Mouse (Mus musculus): ENCODE results near the gene Tomt. TPM values are rescaled to one million over a fixed set of nuclear protein-coding genes. Genes with fewer than 3 reads are reported as not detected.

The Tomt gene
- total RNA-seq, 2 experiments from 2014 or later: not detected

GRCm38 (mm10) chr7:101863415-101863814 lies 42.7 kb downstream of the Tomt start, which contains the start of gene Anapc15:
Gene Anapc15 (plus strand): TSS chr7:101863715.
- DNase-seq (ENCODE audit: low spot score): no peak
- intact Hi-C loops (cut with DNase I): no loop called here

GRCm38 (mm10) chr7:101862291-101862690 lies 43.9 kb downstream of the Tomt start:
- no peak for DNase-seq (ENCODE audit: low spot score)
- intact Hi-C loops (cut with DNase I): no loop called here

GRCm38 (mm10) chr7:101860978-101861377 lies 45.2 kb downstream of the Tomt start:
- no peak for DNase-seq (ENCODE audit: low spot score)
- intact Hi-C loops (cut with DNase I): no loop called here

GRCm38 (mm10) chr7:101858362-101858761 lies 47.8 kb downstream of the Tomt start:
- intact Hi-C loops (cut with DNase I): no loop called here
- DNase-seq (ENCODE audit: low spot score): no peak

GRCm38 (mm10) chr7:101857094-101857493 lies 49.1 kb downstream of the Tomt start, which contains the start of gene Folr2:
Gene Folr2 (minus strand): TSS chr7:101857194.
- no peak for DNase-seq (ENCODE audit: low spot score)
- intact Hi-C loops (cut with DNase I): no loop called here

- intact Hi-C loops (cut with DNase I): no loop called here
- no peak for DNase-seq (ENCODE audit: low spot score)
Measured at GRCm38 (mm10) chr7:101853816-101854215, 52.3 kb downstream of the Tomt start.

- intact Hi-C loops (cut with DNase I): no loop called here
- no peak for DNase-seq (ENCODE audit: low spot score)
Measured at GRCm38 (mm10) chr7:101852846-101853245, 53.3 kb downstream of the Tomt start.

- intact Hi-C loops (cut with DNase I): no loop called here
- DNase-seq (ENCODE audit: low spot score): no peak
Measured at GRCm38 (mm10) chr7:101851689-101852088, 54.5 kb downstream of the Tomt start.

Small RNAs within 50 kb of the gene (microRNA-seq; reads per million reads assigned to microRNA genes)
- not detected for gene Gm22655

Other genes starting within 250 kb of the Tomt start
- gene Clpb, start 242.7 kb downstream of the Tomt start, total RNA-seq (2021): 10 to 100 TPM; 59.7 to 62.6 TPM
- gene Phox2a, start 88.0 kb downstream of the Tomt start, total RNA-seq (2021): under 1 TPM; 0.26 to 0.42 TPM
- 100 to 1,000 TPM; 145 to 148 TPM for gene Inppl1, start 68.1 kb downstream of the Tomt start, total RNA-seq (2021)
- gene Folr2, start 49.2 kb downstream of the Tomt start, total RNA-seq (2021): 1 to 10 TPM; 5.5 to 6.8 TPM
- 10 to 100 TPM; 16.5 to 17.9 TPM for gene Anapc15, start 42.6 kb downstream of the Tomt start, total RNA-seq (2021)
- under 1 TPM; 0.26 to 0.59 TPM for gene Folr1, start 35.6 kb downstream of the Tomt start, total RNA-seq (2021)
- 100 to 1,000 TPM; 105 to 111 TPM for gene Lamtor1, start 455 bp downstream of the Tomt start, total RNA-seq (2021)
- 1 to 10 TPM; 3.3 to 4.1 TPM for gene Lrrc51, start 27.5 kb upstream of the Tomt start, total RNA-seq (2021)
- gene Numa1, start 27.8 kb upstream of the Tomt start, total RNA-seq (2021): 10 to 100 TPM; 88.4 to 93.0 TPM
- 1 to 10 TPM; 6.5 to 6.8 TPM for gene Il18bp, start 112.3 kb upstream of the Tomt start, total RNA-seq (2021)
- gene Rnf121, start 159.1 kb upstream of the Tomt start, total RNA-seq (2021): 10 to 100 TPM; 20.9 to 22.8 TPM
- gene Xndc1, start 159.2 kb upstream of the Tomt start, total RNA-seq (2021): 1 to 10 TPM; 9.4 to 9.6 TPM
- gene Xntrpc, start 159.4 kb upstream of the Tomt start, total RNA-seq (2021): under 1 TPM; 0.91 to 0.92 TPM
- under 1 TPM; 0.11 to 0.47 TPM for gene Trpc2, start 176.8 kb upstream of the Tomt start, total RNA-seq (2021)
- 100 to 1,000 TPM; 203 to 252 TPM for gene Art1, start 195.4 kb upstream of the Tomt start, total RNA-seq (2021)
- 10 to 100 TPM; 10.5 to 14.3 TPM for gene Art5, start 203.1 kb upstream of the Tomt start, total RNA-seq (2021)
- not detected for gene Chrna10, start 210.5 kb upstream of the Tomt start, total RNA-seq (2021)